Mouse (Mus musculus): ENCODE results near the gene Pknox2. TPM values are rescaled to one million over a fixed set of nuclear protein-coding genes. Genes with fewer than 3 reads are reported as not detected.

The Pknox2 gene
- polyA plus RNA-seq, 1 experiment, result 83.7 TPM

- Histone ChIP-seq H3K27me3 (ENCODE audit: control insufficient read depth, insufficient read depth, low read length) (peaks cover 3% of the 10 kb centered on the region; the same call in 1 of the 2 replicates), H3K4me3 (ENCODE audit: control insufficient read depth, low read depth, low read length) (peak overlapping the region; percentile 75), H3K36me3 (ENCODE audit: control insufficient read depth, insufficient read depth, low read length) (no peaks in the 10 kb centered on the region), H3K4me1 (ENCODE audit: control insufficient read depth, insufficient read depth, low read length) (peaks cover 11% of the 10 kb centered on the region), H3K27ac (ENCODE audit: control insufficient read depth, insufficient read depth, low read depth, low read length) (peak overlapping the region; percentile 3; the same call in 1 of the 2 replicates)
- TF ChIP-seq POLR2A (IDR thresholded peaks at IDR 0.05; ENCODE audit: control insufficient read depth, low read depth, low read length) (no peak), CTCF (IDR thresholded peaks at IDR 0.05; ENCODE audit: control insufficient read depth, insufficient read depth, insufficient replicate concordance, low read depth, low read length) (no peak)
Observed at GRCm38 (mm10) chr9:37146353-37146602, 929 bp downstream of the Pknox2 start.

- H3K36me3 ChIP-seq (ENCODE audit: control insufficient read depth, insufficient read depth, low read length), result no peaks in the 10 kb centered on the region
- peaks cover 11% of the 10 kb centered on the region for H3K4me1 ChIP-seq (ENCODE audit: control insufficient read depth, insufficient read depth, low read length)
- peaks cover 3% of the 10 kb centered on the region; the same call in 1 of the 2 replicates for H3K27me3 ChIP-seq (ENCODE audit: control insufficient read depth, insufficient read depth, low read length)
- TF ChIP-seq CTCF (IDR thresholded peaks at IDR 0.05; ENCODE audit: control insufficient read depth, insufficient read depth, insufficient replicate concordance, low read depth, low read length) (no peak), POLR2A (IDR thresholded peaks at IDR 0.05; ENCODE audit: control insufficient read depth, low read depth, low read length) (no peak)
- peak overlapping the region; percentile 18 for H3K27ac ChIP-seq (ENCODE audit: control insufficient read depth, insufficient read depth, low read depth, low read length)
- H3K4me3 ChIP-seq (ENCODE audit: control insufficient read depth, low read depth, low read length), result peak overlapping the region; percentile 75
Observed at GRCm38 (mm10) chr9:37145616-37146352, 1.4 kb downstream of the Pknox2 start.

GRCm38 (mm10) chr9:37145151-37145615 lies 2.0 kb downstream of the Pknox2 start:
- H3K4me3 ChIP-seq (ENCODE audit: control insufficient read depth, low read depth, low read length), result peak overlapping the region; percentile 75
- H3K4me1 ChIP-seq (ENCODE audit: control insufficient read depth, insufficient read depth, low read length), result peaks cover 11% of the 10 kb centered on the region
- no peak for TF ChIP-seq POLR2A (IDR thresholded peaks at IDR 0.05; ENCODE audit: control insufficient read depth, low read depth, low read length)
- TF ChIP-seq CTCF (IDR thresholded peaks at IDR 0.05; ENCODE audit: control insufficient read depth, insufficient read depth, insufficient replicate concordance, low read depth, low read length), result no peak
- H3K27me3 ChIP-seq (ENCODE audit: control insufficient read depth, insufficient read depth, low read length), result peaks cover 3% of the 10 kb centered on the region; the same call in 1 of the 2 replicates
- H3K27ac ChIP-seq (ENCODE audit: control insufficient read depth, insufficient read depth, low read depth, low read length), result peak overlapping the region; percentile 18
- H3K36me3 ChIP-seq (ENCODE audit: control insufficient read depth, insufficient read depth, low read length), result no peaks in the 10 kb centered on the region

- H3K27me3 ChIP-seq (ENCODE audit: control insufficient read depth, insufficient read depth, low read length), result peaks cover 3% of the 10 kb centered on the region; the same call in 1 of the 2 replicates
- H3K4me1 ChIP-seq (ENCODE audit: control insufficient read depth, insufficient read depth, low read length), result peaks cover 11% of the 10 kb centered on the region
- no peak overlapping the region; the same call in 1 of the 2 replicates for H3K4me3 ChIP-seq (ENCODE audit: control insufficient read depth, low read depth, low read length)
- H3K27ac ChIP-seq (ENCODE audit: control insufficient read depth, insufficient read depth, low read depth, low read length), result peak overlapping the region; percentile 18; the same call in 1 of the 2 replicates
- H3K36me3 ChIP-seq (ENCODE audit: control insufficient read depth, insufficient read depth, low read length), result no peaks in the 10 kb centered on the region
- no peak for TF ChIP-seq CTCF (IDR thresholded peaks at IDR 0.05; ENCODE audit: control insufficient read depth, insufficient read depth, insufficient replicate concordance, low read depth, low read length)
- TF ChIP-seq POLR2A (IDR thresholded peaks at IDR 0.05; ENCODE audit: control insufficient read depth, low read depth, low read length), result no peak
Observed at GRCm38 (mm10) chr9:37144696-37145095, 2.5 kb downstream of the Pknox2 start.

GRCm38 (mm10) chr9:37144251-37144650 lies 3.0 kb downstream of the Pknox2 start:
- peak overlapping the region; percentile 18; the same call in 1 of the 2 replicates for H3K27ac ChIP-seq (ENCODE audit: control insufficient read depth, insufficient read depth, low read depth, low read length)
- peaks cover 3% of the 10 kb centered on the region; the same call in 1 of the 2 replicates for H3K27me3 ChIP-seq (ENCODE audit: control insufficient read depth, insufficient read depth, low read length)
- peaks cover 11% of the 10 kb centered on the region for H3K4me1 ChIP-seq (ENCODE audit: control insufficient read depth, insufficient read depth, low read length)
- TF ChIP-seq CTCF (IDR thresholded peaks at IDR 0.05; ENCODE audit: control insufficient read depth, insufficient read depth, insufficient replicate concordance, low read depth, low read length) (no peak), POLR2A (IDR thresholded peaks at IDR 0.05; ENCODE audit: control insufficient read depth, low read depth, low read length) (no peak)
- H3K36me3 ChIP-seq (ENCODE audit: control insufficient read depth, insufficient read depth, low read length), result no peaks in the 10 kb centered on the region
- H3K4me3 ChIP-seq (ENCODE audit: control insufficient read depth, low read depth, low read length), result peak overlapping the region; percentile 13; the same call in 1 of the 2 replicates

GRCm38 (mm10) chr9:37143046-37143931 lies 3.9 kb downstream of the Pknox2 start:
- TF ChIP-seq CTCF (IDR thresholded peaks at IDR 0.05; ENCODE audit: control insufficient read depth, insufficient read depth, insufficient replicate concordance, low read depth, low read length) (no peak), POLR2A (IDR thresholded peaks at IDR 0.05; ENCODE audit: control insufficient read depth, low read depth, low read length) (no peak)
- H3K4me1 ChIP-seq (ENCODE audit: control insufficient read depth, insufficient read depth, low read length), result peaks cover 11% of the 10 kb centered on the region
- no peak overlapping the region for H3K27ac ChIP-seq (ENCODE audit: control insufficient read depth, insufficient read depth, low read depth, low read length)

GRCm38 (mm10) chr9:37142107-37142506 lies 5.1 kb downstream of the Pknox2 start:
- Histone ChIP-seq H3K4me3 (ENCODE audit: control insufficient read depth, low read depth, low read length) (no peak overlapping the region), H3K4me1 (ENCODE audit: control insufficient read depth, insufficient read depth, low read length) (peaks cover 11% of the 10 kb centered on the region), H3K36me3 (ENCODE audit: control insufficient read depth, insufficient read depth, low read length) (no peaks in the 10 kb centered on the region), H3K27me3 (ENCODE audit: control insufficient read depth, insufficient read depth, low read length) (peaks cover 3% of the 10 kb centered on the region; the same call in 1 of the 2 replicates), H3K27ac (ENCODE audit: control insufficient read depth, insufficient read depth, low read depth, low read length) (no peak overlapping the region)
- TF ChIP-seq CTCF (IDR thresholded peaks at IDR 0.05; ENCODE audit: control insufficient read depth, insufficient read depth, insufficient replicate concordance, low read depth, low read length), result no peak
- no peak for TF ChIP-seq POLR2A (IDR thresholded peaks at IDR 0.05; ENCODE audit: control insufficient read depth, low read depth, low read length)

More at GRCm38 (mm10) chr9:37143046-37143931, 3.9 kb downstream of the Pknox2 start:
- H3K36me3 ChIP-seq (ENCODE audit: control insufficient read depth, insufficient read depth, low read length), result no peaks in the 10 kb centered on the region
- no peak overlapping the region for H3K4me3 ChIP-seq (ENCODE audit: control insufficient read depth, low read depth, low read length)
- peaks cover 3% of the 10 kb centered on the region; the same call in 1 of the 2 replicates for H3K27me3 ChIP-seq (ENCODE audit: control insufficient read depth, insufficient read depth, low read length)
